Mouse (Mus musculus) monocyte, adult 2 months (primary cell): Measurements from ENCODE around the gene Kat5.

Source experiments
- DNase-seq, 2 experiments: peaks; one replicate each; pipeline ENCODE4 v3.0.0; 2022; ENCODE audit warnings: low spot score in 2 of 2, low read depth in 1 of 2

The Kat5 gene

GRCm38 (mm10) chr19:5572331-5573125, 37.5 kb downstream of the Kat5 start:
- DNase-seq: peak; percentile 70 to 74

GRCm38 (mm10) chr19:5571831-5572230, 38.2 kb downstream of the Kat5 start:
- peak; percentile 59 for DNase-seq

GRCm38 (mm10) chr19:5570353-5571246, 39.4 kb downstream of the Kat5 start:
- DNase-seq: no peak

DNA sequence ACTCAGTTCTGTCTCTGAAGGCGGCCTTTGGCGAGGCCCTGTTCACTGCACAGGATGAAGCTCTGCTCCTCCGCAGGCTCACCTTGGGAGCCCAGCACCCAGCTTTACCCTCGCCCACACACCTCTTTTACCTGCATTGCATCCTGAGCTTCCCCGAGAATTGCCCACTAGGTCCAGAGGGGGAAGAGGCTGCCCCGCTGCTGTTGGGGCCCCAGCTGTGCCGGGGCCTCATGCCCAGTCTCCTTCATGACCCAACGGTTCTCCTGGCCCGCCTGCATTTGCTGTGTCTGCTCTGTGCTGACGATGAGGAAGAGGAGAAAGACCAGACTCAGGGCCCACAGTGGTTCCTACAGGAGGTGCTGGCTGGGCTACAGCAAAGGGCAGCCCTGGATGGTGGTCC, 40.5 kb downstream of the Kat5 start:
- DNase-seq: no peak

DNA sequence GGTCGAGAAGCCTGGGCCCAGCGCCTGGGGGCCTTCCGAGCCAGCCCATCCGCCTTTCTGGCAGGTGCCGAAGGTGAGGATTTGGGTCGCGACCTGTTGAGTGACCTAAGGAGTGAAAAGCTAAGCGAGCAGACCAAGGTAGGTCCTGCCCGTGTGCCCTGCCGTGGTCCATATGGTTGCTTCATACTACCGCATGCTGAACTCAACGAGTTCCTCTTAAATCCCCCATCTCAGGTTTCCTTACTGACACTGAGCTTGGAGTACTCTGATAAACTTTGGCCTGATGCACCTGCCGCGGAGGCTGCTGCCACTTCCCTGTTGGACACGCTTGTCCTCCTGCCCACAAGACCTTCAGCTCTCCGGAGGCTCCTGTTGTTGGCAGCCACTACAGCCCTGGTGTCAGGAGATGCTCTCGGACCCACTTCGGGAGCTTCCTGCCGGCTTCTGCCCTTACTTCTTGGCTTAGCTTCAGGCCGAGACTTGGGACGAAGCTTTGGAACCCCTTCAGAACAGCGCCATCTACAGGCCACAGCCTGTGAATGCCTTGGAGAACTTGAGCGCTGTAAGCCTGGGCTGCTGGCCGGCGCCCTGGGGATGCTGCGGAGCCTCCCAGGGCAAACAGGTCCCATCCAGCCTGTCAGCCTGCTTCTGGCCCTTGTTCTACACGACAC, 41.4 kb downstream of the Kat5 start:
- DNase-seq: peak; percentile 68 to 78

GRCm38 (mm10) chr19:5567534-5568469, 42.2 kb downstream of the Kat5 start, which contains the start of gene Ap5b1:
Gene Ap5b1, plus strand, starts transcription at chr19:5568025.
- DNase-seq: peak; percentile 76 to 83

DNA sequence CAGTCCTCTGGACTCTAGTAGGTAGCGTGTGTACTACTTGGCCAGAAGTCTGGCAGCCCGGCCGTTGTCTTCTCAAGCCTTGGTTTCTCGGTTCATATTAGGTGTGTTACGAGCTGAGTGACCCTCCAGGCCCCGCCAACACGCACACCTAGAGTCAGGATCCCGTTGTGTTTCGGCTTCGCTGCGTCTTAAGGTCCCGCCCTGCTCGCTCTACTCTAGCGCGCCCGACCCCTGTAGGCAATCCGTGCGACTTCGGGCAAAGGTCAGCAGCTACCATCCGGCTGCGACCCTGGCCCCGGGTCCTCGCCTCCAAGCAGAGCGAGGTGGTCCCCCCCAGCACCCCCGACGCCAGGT, 42.9 kb downstream of the Kat5 start:
- DNase-seq: no peak

DNA sequence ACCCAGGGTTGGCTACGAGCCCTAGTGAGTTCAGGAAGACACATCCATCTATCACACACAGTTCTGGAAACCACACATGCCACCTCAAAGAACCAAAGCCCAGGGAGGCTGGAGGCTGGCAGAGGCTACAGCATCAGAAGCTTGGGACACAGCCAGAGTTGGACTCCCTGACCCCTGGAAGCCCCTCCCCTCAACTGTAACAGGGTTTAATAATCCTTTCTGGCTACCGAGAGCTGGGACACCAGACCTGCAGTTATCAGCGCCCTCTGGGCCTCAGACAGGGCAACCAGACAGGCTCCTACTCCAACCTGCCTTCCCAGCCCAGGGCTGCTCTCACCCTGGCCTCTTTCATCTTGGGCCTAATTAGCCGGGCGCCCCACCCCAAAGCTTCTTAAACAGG, 43.7 kb downstream of the Kat5 start:
- DNase-seq: no peak

GRCm38 (mm10) chr19:5562776-5563175, 47.3 kb downstream of the Kat5 start:
- DNase-seq: no peak

DNA sequence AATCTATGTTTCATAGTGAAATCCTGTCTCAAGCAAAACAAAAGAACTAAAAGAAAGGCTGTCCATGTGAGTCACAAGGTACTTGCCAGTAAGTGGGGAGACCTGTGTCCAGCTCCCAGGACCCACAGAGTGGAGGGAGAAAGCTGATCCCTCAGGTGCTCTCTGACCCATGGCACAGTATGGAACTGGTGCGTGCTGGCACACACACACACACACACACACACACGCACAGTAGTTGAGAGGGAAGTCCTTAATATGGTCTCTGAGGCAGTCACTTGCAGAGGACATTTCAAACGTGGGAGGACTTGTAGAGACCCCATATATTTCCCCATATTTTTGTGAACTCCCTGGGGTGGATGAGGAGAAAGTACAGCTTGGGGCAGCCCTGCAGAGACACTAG, 48.2 kb downstream of the Kat5 start:
- no peak for DNase-seq

DNA sequence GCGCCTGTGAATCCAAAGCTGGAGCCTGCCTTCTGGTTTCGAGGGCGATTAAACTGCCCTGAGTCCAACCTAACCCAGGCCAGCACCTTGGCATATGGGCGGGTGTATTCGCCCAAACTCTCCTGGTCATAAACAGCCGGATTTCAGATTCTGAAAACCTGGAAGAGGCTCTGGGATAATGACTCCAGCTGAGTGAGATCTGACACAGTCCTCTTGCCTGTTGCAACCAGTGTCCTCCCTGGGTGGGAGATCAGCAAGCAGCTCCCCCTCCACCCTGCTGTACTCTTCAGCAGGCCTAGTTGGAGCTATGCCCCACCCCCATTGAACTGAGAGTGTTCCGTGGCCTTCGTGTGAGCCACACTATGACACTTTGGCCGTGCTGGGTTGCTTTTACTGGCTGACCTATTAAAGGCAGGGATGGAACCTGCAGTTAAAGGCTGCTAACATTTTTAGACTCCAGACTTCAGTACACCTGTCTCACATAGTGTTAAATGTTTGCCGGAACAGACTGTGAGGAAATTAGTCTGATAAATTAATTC, 48.7 kb downstream of the Kat5 start:
- no peak for DNase-seq

DNA sequence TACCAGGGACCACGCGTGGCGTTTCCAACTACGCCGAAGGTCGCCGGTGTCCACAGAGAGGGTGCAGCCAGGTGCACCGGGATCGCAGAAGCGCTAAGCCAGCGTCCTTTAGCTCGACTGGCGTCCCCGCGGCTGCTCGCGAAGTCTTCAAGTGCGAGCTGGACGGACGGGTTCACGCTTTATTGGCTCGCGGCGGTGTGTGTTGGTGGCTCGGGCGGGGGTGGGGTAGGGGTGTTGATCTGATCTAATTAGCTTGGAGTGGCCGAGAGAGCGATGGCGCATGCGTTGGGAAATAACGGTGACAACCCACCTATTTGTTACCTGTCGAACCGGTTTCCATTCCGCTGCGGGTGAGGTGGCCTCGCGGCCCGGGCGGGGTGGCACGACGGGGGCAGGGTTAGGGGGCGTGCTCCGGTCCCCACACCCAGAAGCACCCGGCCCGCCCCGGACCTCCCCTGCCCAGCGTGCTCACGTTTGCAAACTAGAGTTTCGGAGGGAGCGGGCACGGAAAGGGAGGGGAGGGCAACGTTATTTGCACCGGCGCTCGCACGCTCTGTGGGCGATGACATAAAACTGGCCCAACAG, 49.5 kb downstream of the Kat5 start, which contains the start of gene Ovol1:
TSS of gene Ovol1 (minus strand) at position 190 of the 585 bp plus-strand sequence.
- no peak for DNase-seq

- DNase-seq: no peak
These were observed 50.2 kb downstream of the Kat5 start for GRCm38 (mm10) chr19:5559631-5560456.

GRCm38 (mm10) chr19:5559229-5559628, 50.8 kb downstream of the Kat5 start:
- no peak for DNase-seq

DNA sequence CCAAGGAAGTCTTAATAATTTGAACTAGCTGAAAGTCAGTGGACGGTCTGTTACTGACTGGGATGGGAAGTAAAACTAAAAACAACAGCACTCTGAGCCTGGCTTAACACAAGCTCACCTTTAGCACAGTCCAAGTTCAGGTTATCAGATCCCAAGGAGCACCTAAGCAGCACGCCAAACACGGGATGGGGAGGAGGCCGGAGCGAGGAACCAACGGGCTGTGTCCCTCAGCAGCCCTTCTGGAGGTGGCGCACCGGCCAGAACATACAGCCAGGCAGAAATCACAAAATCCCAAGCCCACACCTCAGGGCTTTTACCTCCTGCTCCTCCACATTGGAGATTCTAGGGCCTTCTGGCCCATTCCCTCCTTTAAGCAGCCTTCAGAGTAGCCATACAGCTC, 51.3 kb downstream of the Kat5 start:
- DNase-seq: no peak

GRCm38 (mm10) chr19:5558169-5558568, 51.9 kb downstream of the Kat5 start:
- no peak for DNase-seq

DNA sequence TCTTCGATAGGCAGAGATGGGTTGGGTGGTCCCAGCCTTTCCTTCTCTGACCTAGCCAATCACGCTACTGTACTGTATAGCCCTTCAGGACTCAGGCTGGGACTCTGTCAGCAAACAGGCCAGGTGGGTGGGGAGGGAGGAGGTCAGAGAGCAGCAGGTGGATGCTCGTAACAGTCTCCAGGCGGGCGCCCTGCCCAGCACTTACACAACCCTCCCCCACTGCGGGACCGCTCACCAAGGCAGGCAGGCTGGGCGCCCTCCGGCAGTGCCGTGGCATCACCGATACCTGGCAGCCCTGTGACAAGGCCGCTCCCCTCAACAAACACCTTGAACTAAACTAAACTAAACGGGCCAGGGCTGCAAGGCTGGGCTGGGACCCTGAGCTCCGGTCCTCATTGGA, 55.8 kb downstream of the Kat5 start:
- DNase-seq: no peak

DNA sequence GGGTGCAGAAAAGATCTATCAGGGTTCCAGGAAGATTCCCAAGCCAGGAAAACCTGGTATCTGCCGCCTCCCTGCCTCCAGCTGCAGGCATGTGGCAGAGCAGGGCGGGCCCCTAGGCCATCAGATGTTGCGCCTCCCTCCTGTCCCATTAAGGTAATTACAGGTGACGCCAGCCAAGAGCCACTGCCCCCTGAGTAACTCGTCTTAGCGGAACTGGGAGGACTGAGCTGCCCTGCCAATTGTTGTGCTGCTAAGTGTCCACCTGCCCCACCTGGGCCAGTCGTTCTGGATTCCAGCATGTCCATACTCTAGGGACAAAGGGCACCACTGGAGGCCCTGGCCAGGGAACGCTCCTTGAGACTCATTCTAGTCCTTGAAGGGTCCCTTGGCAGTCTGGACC, 56.2 kb downstream of the Kat5 start:
- DNase-seq: no peak
